Mouse (Mus musculus): ENCODE data around the gene Slc7a7. TPM values are rescaled to one million over a fixed set of nuclear protein-coding genes. Genes with fewer than 3 reads are reported as not detected.

The Slc7a7 gene
- polyA plus RNA-seq, 1 experiment from 2014 or later: 7.7 TPM

GRCm38 (mm10) chr14:54443712-54444618 lies 26.4 kb upstream of the Slc7a7 start:
- Histone ChIP-seq H3K4me2 (no peak overlapping the region), H3K36me3 (peaks cover 19% of the 10 kb centered on the region), H3K27ac (peak overlapping the region; percentile 58), H3K9me3 (replicated peaks) (no peaks in the 10 kb centered on the region), H3K4me1 (replicated peaks) (peaks cover 27% of the 10 kb centered on the region), H3K27me3 (no peaks in the 10 kb centered on the region), H3K4me3 (no peak overlapping the region), H3K9ac (no peak overlapping the region)
- ATAC-seq (replicated peaks; ENCODE audit: insufficient number of reproducible peaks, insufficient read depth, low FRiP score, low read depth): 0 out of 2 replicates have a peak, but pooled peaks have one; percentile 13
- 51% methylated on average over 15 of the region's 15 CpGs for WGBS

GRCm38 (mm10) chr14:54443196-54443595 lies 25.6 kb upstream of the Slc7a7 start:
- WGBS: 26% methylated on average over 3 of the region's 3 CpGs
- Histone ChIP-seq H3K36me3 (peaks cover 27% of the 10 kb centered on the region), H3K4me2 (no peak overlapping the region), H3K9ac (no peak overlapping the region), H3K4me1 (replicated peaks) (peaks cover 24% of the 10 kb centered on the region), H3K27ac (peak overlapping the region; percentile 58), H3K27me3 (no peaks in the 10 kb centered on the region), H3K9me3 (replicated peaks) (no peaks in the 10 kb centered on the region), H3K4me3 (no peak overlapping the region)
- ATAC-seq (replicated peaks; ENCODE audit: insufficient number of reproducible peaks, insufficient read depth, low FRiP score, low read depth): peak; percentile 79

DNA sequence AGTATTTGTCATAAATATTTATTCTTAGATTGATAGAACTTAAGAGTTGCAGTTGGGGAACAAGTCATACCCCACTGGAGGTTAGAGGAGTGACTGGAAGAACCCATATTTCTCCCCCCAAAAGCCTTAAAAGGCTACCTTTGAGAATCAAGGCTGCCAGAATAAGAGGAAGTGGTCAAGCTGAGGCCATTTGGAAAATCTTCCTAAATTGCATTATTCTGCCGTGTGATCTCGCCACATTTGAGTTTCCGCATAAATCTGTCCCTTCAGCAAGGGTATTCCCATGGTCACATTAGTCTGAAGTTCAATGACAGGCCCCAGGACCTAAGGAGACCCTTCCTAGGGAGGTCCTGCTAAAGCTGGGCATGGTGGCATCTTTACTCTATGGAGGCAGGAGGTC lies 25.0 kb upstream of the Slc7a7 start:
- Histone ChIP-seq H3K27me3 (no peaks in the 10 kb centered on the region), H3K9ac (no peak overlapping the region), H3K4me2 (no peak overlapping the region), H3K36me3 (peaks cover 30% of the 10 kb centered on the region), H3K9me3 (replicated peaks) (no peaks in the 10 kb centered on the region), H3K4me3 (no peak overlapping the region), H3K27ac (0 out of 2 replicates have a peak overlapping the region, but pooled peaks have one; percentile 58), H3K4me1 (replicated peaks) (peaks cover 24% of the 10 kb centered on the region)
- no peak for ATAC-seq (replicated peaks; ENCODE audit: insufficient number of reproducible peaks, insufficient read depth, low FRiP score, low read depth)
- 80% methylated on average over 3 of the region's 3 CpGs for WGBS

GRCm38 (mm10) chr14:54441365-54441764 lies 23.8 kb upstream of the Slc7a7 start:
- peaks cover 35% of the 10 kb centered on the region for H3K36me3 ChIP-seq
- no peak for ATAC-seq (replicated peaks; ENCODE audit: insufficient number of reproducible peaks, insufficient read depth, low FRiP score, low read depth)
- H3K9ac ChIP-seq: no peak overlapping the region
- H3K9me3 ChIP-seq (replicated peaks): no peaks in the 10 kb centered on the region
- H3K4me3 ChIP-seq: no peak overlapping the region
- WGBS: 66% methylated on average over 4 of the region's 4 CpGs
- H3K27me3 ChIP-seq: no peaks in the 10 kb centered on the region
- peaks cover 24% of the 10 kb centered on the region for H3K4me1 ChIP-seq (replicated peaks)
- no peak overlapping the region for H3K4me2 ChIP-seq
- no peak overlapping the region for H3K27ac ChIP-seq

DNA sequence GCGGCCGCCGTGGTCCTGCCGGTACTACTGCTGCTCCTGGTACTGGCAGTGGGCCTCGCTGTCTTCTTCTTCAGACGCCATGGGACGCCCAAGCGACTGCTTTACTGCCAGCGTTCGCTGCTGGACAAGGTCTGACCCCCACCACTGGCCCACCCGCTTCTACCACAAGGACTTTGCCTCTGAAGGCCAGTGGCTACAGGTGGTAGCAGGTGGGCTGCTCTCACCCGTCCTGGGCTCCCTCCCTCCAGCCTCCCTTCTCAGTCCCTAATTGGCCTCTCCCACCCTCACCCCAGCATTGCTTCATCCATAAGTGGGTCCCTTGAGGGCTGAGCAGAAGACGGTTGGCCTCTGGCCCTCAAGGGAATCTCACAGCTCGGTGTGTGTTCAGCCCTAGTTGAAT lies 23.0 kb upstream of the Slc7a7 start:
- 89% methylated on average over 14 of the region's 14 CpGs for WGBS
- Histone ChIP-seq H3K36me3 (peaks cover 35% of the 10 kb centered on the region), H3K4me1 (replicated peaks) (peaks cover 20% of the 10 kb centered on the region), H3K27me3 (no peaks in the 10 kb centered on the region), H3K27ac (no peak overlapping the region), H3K9me3 (replicated peaks) (no peaks in the 10 kb centered on the region), H3K4me3 (no peak overlapping the region), H3K9ac (no peak overlapping the region), H3K4me2 (no peak overlapping the region)
- ATAC-seq (replicated peaks; ENCODE audit: insufficient number of reproducible peaks, insufficient read depth, low FRiP score, low read depth): no peak

- no peak overlapping the region for H3K9ac ChIP-seq
- peaks cover 35% of the 10 kb centered on the region for H3K36me3 ChIP-seq
- no peak overlapping the region for H3K4me3 ChIP-seq
- no peak for ATAC-seq (replicated peaks; ENCODE audit: insufficient number of reproducible peaks, insufficient read depth, low FRiP score, low read depth)
- no peaks in the 10 kb centered on the region for H3K9me3 ChIP-seq (replicated peaks)
- H3K4me1 ChIP-seq (replicated peaks): peaks cover 23% of the 10 kb centered on the region
- WGBS: 80% methylated on average over 7 of the region's 7 CpGs
- H3K27ac ChIP-seq: no peak overlapping the region
- no peak overlapping the region for H3K4me2 ChIP-seq
- H3K27me3 ChIP-seq: no peaks in the 10 kb centered on the region
Measured at GRCm38 (mm10) chr14:54439610-54440009, 22.0 kb upstream of the Slc7a7 start.

DNA sequence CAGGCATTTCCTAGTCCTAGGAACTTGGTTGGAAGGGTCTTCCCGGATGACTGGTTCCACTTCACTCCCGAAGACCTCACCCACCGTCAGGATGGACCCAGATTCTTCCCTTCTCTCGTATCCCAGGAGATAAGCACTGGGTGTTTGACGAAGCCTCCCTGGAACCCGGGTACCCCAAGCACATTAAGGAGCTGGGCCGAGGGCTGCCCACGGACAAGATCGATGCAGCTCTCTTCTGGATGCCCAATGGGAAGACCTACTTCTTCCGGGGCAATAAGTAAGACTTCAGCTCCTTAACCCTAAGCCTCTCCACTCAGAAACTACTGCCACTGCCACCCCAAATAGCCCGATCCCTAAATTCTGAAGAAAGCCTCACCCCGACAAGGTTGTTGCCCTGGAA lies 21.6 kb upstream of the Slc7a7 start:
- Histone ChIP-seq H3K36me3 (peaks cover 35% of the 10 kb centered on the region), H3K4me1 (replicated peaks) (peaks cover 25% of the 10 kb centered on the region)
- no peak for ATAC-seq (replicated peaks; ENCODE audit: insufficient number of reproducible peaks, insufficient read depth, low FRiP score, low read depth)

GRCm38 (mm10) chr14:54435194-54435918 lies 17.8 kb upstream of the Slc7a7 start:
- H3K27me3 ChIP-seq: no peaks in the 10 kb centered on the region
- H3K9me3 ChIP-seq (replicated peaks): no peaks in the 10 kb centered on the region
- H3K4me2 ChIP-seq: no peak overlapping the region
- no peak overlapping the region for H3K9ac ChIP-seq
- no peak overlapping the region for H3K27ac ChIP-seq
- H3K4me3 ChIP-seq: no peak overlapping the region
- peaks cover 29% of the 10 kb centered on the region for H3K36me3 ChIP-seq
- ATAC-seq (replicated peaks; ENCODE audit: insufficient number of reproducible peaks, insufficient read depth, low FRiP score, low read depth): no peak
- WGBS: 72% methylated on average over 11 of the region's 11 CpGs
- peaks cover 38% of the 10 kb centered on the region for H3K4me1 ChIP-seq (replicated peaks)

More for the DNA sequence above, 21.6 kb upstream of the Slc7a7 start:
- Histone ChIP-seq H3K9ac (no peak overlapping the region), H3K4me2 (no peak overlapping the region), H3K27ac (no peak overlapping the region), H3K4me3 (no peak overlapping the region), H3K27me3 (no peaks in the 10 kb centered on the region), H3K9me3 (replicated peaks) (no peaks in the 10 kb centered on the region)
- 88% methylated on average over 12 of the region's 12 CpGs for WGBS

DNA sequence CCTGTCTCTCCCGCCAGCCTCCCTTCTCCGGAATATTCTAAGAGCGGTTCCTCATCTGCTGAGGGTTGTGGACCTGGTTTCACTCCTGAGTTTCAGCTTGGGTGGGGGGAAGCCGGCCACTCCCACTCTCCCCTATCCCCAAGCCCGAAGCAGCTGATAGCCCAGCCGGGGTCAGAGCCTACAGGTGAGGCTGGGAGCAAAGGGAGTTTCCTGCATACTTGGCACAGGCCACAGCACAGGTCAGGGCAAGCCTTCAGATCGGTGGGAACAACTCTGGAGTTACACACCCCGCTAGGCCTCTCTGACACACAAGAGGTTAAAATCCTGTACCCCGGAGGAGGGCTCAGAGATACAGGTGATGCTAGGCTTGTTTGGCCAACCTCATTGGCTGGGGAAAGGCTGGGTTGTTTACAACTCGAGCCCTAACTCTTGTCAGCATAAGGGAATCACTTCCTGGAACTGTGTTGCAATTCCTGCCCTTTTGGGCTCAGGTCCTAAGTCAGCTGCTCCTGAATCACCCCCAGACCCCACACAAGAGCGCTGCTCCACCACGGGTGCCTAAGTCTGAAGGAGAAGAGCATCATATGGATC lies 16.5 kb upstream of the Slc7a7 start:
- Histone ChIP-seq H3K4me3 (peak overlapping the region; percentile 74), H3K9me3 (replicated peaks) (no peaks in the 10 kb centered on the region), H3K4me1 (replicated peaks) (peaks cover 51% of the 10 kb centered on the region), H3K27ac (peak overlapping the region; percentile 96), H3K27me3 (no peaks in the 10 kb centered on the region), H3K4me2 (peak overlapping the region; percentile 67), H3K36me3 (peaks cover 16% of the 10 kb centered on the region), H3K9ac (peak overlapping the region; percentile 92)
- 47% methylated on average over 12 of the region's 12 CpGs for WGBS
- no peak for ATAC-seq (replicated peaks; ENCODE audit: insufficient number of reproducible peaks, insufficient read depth, low FRiP score, low read depth)

GRCm38 (mm10) chr14:54432837-54433830 lies 15.6 kb upstream of the Slc7a7 start:
- H3K27me3 ChIP-seq: no peaks in the 10 kb centered on the region
- ATAC-seq (replicated peaks; ENCODE audit: insufficient number of reproducible peaks, insufficient read depth, low FRiP score, low read depth): no peak
- H3K4me3 ChIP-seq: peak overlapping the region; percentile 74
- H3K4me2 ChIP-seq: peak overlapping the region; percentile 67
- peak overlapping the region; percentile 96 for H3K27ac ChIP-seq
- 29% methylated on average over 17 of the region's 17 CpGs for WGBS
- H3K36me3 ChIP-seq: peaks cover 11% of the 10 kb centered on the region
- peaks cover 58% of the 10 kb centered on the region for H3K4me1 ChIP-seq (replicated peaks)
- no peaks in the 10 kb centered on the region for H3K9me3 ChIP-seq (replicated peaks)
- peak overlapping the region; percentile 92 for H3K9ac ChIP-seq

All from heart, embryonic 15.5 days (tissue).